Mouse (Mus musculus): ENCODE measurements around the gene Mosmo.

- no peak for TF ChIP-seq NRF1 (IDR thresholded peaks at IDR 0.05; ENCODE audit: low read depth, low read length)
- no peak for TF ChIP-seq POLR2A (IDR thresholded peaks at IDR 0.05; ENCODE audit: low read depth, low read length)
- TF ChIP-seq EP300 (IDR thresholded peaks at IDR 0.05; ENCODE audit: low read length): no peak
- no peak for TF ChIP-seq CHD2 (IDR thresholded peaks at IDR 0.05; ENCODE audit: low read length)
- TF ChIP-seq NELFE (IDR thresholded peaks at IDR 0.05; ENCODE audit: low read depth, low read length): no peak
- no peak for TF ChIP-seq CTCF (conservative IDR thresholded peaks at IDR 0.05 in 1 of 2, IDR thresholded peaks at IDR 0.05 in 1 of 2; ENCODE audit: low read depth in 2 of 2, low read length in 2 of 2)
- TF ChIP-seq CHD1 (IDR thresholded peaks at IDR 0.05; ENCODE audit: low read depth, low read length): no peak
- TF ChIP-seq RCOR1 (conservative IDR thresholded peaks at IDR 0.05; ENCODE audit: low read depth, low read length): no peak
- no peak for TF ChIP-seq MAFK (IDR thresholded peaks at IDR 0.05; ENCODE audit: insufficient replicate concordance, low read length)
- TF ChIP-seq ELF1 (IDR thresholded peaks at IDR 0.05; ENCODE audit: low read depth, low read length): peak; percentile 60
- no peak for TF ChIP-seq PAX5 (IDR thresholded peaks at IDR 0.05; ENCODE audit: low read length)
- no peak for TF ChIP-seq UBTF (IDR thresholded peaks at IDR 0.05; ENCODE audit: low read depth, low read length)
These were observed 41.6 kb upstream of the Mosmo start for GRCm38 (mm10) chr7:120635821-120636220.

All from CH12.LX (cell line).